Mouse (Mus musculus) inflammation-experienced regulatory T-cells, adult 6 months (primary cell): Measurements from ENCODE around the gene Mettl8. TPM values are rescaled to one million over a fixed set of nuclear protein-coding genes. Genes with fewer than 3 reads are reported as not detected.

Source experiments
- ATAC-seq: one replicate; pipeline ENCODE4 v1.8.0; 2017
- polyA plus RNA-seq, 3 experiments: library from polyadenylated mRNA; unstranded; fragments of 100-300 nt; shearing (Covaris generic); gene quantifications; one replicate each; pipeline ENCODE4 v1.2.1; 2017

Gene Mettl8
- polyA plus RNA-seq, result 10 to 100 TPM in 2 of 3 experiments, 1 to 10 TPM in 1; 8.0 to 17.2 (median 14.0) TPM

DNA sequence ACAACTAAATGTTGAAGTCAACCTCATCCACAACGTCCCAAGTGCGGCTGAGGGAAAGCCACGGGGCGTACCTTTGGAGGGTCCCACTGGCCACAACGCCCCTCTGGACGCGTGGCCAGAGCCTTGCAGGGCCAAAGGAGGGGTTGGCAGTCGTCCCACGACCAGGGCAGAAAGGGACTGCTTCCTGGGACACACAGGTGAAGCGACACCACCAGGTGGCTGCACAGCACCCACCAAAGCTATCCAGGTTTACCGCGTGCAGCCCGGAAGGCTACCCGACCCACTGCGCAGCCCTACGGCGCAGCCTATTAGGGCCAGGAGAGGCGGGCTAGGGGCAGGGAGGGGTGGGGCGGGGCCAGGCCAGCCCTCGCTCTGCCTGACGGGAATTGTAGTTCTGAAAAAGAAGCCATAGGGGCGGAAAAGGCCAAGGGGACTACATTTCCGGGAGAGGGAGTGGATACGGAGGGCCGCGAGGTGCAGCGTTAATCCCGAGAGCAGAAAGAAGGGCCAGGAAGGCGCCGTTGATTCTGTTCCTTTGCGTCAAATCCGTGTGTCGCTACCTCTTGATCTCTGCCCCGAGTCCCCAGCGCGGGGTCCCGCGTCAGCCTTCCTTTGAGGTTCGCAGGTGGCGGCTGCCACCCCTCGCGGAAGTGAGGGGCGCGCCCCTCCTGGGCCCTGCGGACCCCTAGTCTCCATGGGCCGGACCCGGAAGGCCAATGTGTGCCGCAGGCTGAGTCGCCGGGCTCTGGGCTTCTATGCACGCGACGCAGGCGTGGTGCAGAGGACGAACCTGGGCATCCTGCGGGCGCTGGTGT lies at the start of gene Mettl8, which contains the start of gene Dcaf17:
Gene Mettl8, minus strand, starts transcription at position 284 of the 815 bp plus-strand sequence.
Gene Dcaf17, plus strand, starts transcription at position 29 of the 815 bp plus-strand sequence.
- ATAC-seq, result peak; percentile 92

DNA sequence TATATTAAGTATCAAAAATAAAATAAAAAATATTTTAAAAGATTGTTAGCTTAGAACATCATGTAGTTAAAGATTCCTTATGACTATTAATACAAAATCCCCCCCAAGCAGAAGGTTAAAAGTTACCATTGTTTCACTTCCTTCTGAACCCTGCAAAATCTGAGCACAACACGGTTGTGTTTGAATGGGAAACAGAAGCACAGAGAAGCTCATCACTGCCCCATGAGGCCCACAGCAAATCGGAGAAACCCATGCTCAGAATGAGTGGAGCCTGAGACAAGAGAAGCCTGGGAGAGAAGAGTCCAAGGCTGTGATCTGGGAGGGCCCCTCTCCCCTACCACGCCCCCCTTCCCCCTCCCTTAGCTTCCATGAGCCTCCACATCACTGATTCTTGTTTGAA lies 49.3 kb upstream of the Mettl8 start:
- ATAC-seq, result no peak

DNA sequence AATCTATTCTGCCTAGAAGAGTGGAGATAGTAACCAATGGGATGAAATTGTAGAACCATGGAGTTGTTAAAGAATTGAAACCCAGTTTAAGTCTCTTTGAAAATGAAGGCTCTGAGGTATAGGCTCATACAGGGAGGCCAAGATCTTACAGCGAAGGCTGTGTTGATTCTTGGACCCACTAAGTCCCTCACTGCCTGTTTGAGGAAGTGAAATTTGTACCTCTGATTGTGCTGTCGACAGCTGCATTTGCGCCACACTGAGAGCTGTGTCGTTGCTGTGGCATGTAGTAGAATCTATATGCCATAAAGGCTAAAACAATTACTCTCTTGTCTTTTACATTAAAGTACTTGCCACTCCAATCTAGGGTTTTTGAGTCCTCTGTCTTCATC lies 47.9 kb upstream of the Mettl8 start:
- ATAC-seq, result no peak

DNA sequence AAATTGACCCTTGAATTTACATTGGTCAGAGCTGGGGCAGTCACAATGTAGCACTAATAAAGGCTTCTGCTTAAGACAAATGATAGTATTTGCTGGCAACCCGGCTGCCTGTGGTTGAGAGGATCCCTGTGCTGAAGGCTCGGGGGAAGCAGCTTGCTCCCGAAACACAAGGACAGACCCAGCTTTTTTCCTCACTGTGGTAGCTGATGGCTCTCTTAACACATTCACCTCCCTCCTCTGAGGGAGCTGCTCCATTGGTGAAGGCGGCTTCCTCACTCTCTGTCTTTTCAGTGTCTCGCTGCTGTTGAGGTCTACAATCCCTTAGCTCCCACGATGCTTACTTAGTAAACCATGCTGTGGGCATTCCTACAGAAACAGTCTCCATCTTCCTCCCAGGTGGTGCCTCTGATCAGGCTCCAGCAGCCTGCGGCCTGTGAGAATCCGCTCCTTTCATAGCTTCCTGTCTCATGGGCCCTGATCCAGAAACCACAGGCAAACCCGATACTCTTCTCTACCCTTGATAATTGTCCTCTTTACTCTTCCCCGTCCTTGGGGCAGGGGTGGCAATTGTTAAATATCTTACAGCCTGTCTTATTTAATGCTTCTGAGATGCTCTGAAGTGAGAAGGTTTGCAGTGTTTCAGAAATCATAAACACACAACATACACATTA lies 47.4 kb upstream of the Mettl8 start:
- no peak for ATAC-seq

DNA sequence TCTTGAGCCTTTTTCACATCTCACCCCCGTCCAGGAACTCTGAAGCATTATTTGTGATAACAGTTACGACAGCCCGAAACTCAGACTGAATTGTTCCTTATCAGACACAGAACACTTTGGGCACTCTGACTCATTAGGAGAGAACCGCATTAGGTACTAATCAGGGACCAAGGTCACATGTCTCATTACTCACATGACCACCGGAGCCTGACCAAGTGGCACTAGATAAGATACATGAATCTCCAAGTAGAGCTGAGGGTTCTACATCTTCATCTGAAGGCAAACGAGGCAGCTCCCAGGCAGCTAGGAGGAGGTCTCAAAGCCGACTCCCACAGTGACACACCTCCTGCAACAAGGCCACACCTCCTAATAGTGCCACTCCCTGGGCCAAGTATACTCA lies 40.8 kb upstream of the Mettl8 start:
- ATAC-seq, result no peak

DNA sequence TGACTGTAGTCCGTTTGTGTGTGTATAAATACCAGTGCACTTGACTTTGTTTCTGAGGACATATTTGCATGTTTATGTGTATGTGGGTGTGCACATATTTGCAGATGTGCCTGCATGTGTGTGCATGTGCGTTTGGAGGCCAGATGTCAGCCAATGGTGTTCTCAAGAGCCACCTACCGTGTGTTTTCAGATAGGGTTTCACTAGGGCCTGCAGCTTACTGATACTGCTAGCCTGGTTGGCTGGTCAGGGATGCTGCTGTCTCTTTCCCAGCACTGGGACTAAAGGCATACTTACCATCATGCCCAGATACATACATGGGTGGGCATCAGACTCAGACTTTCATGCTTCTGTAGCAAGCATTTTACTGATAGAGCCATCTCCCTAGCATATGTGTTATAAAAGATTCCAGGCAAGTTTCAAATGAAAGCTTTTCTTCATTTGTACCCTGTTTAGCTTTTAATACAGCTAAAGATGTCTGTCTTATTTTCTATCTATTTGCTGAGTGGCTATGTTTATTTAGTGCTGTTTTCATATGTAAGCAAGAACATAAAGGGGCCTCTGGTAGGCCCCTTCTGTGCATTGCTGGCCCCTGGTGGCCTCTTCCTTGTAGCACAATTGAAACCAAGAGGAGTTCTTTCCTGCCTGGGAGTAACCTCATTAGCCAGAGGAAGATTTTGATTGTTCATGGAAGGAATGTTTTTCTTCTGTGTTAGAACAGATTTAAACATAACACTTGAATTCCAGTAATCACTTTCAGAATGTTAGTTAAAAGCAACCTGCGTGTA lies 35.5 kb upstream of the Mettl8 start:
- no peak for ATAC-seq

DNA sequence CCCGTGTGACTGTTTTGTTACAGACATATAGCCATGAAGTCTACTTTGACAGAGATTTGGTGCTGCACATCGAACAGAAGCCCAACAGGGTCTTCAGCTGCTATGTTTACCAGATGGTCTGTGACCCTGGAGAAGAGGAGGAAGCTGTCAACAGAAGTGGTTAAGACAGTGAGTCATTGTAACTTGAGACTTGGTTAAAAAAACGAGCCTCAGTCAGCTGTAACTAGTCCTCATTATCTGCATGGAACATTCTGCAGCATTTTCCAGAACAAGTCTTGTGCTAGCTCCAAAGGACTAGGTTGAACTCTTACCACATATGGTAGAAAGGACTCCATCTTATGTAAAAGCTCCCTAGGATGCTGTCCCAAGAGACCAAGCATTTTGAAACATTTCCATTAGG lies 34.4 kb upstream of the Mettl8 start:
- ATAC-seq, result no peak

DNA sequence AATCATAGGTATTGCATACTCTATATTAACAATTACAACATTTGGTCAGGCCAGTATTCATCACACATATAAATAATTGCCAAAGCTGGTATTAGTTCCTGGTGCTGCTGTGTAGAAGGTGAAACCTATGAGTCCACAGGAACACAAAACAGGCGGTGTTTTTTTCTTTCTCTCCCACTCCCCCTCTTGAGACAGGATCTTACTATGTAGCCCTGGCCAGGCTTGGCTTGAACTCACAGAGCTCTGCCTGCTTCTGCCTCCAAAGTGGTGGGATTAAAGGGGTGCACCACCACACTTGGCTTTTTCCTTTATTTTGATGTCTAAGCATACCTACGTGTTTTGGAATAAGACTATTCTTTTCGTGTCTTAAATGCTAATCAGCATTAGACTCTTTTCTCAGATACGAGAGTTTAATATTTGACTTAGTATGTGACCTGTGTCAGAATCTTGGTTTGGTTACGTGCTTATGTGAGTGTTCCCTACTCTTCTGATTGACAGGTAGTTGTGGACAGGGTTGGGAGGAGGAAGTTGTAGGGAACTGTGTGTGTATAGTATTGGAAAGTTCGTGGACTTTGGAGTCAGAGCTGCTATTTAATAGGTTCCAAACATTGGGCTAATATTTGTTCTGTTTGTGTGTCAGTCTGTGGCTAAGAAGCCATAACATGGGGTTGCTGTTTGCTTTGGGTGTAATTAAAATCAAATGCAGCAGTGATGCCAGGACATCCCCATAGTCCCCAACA lies 28.2 kb upstream of the Mettl8 start:
- ATAC-seq, result no peak

DNA sequence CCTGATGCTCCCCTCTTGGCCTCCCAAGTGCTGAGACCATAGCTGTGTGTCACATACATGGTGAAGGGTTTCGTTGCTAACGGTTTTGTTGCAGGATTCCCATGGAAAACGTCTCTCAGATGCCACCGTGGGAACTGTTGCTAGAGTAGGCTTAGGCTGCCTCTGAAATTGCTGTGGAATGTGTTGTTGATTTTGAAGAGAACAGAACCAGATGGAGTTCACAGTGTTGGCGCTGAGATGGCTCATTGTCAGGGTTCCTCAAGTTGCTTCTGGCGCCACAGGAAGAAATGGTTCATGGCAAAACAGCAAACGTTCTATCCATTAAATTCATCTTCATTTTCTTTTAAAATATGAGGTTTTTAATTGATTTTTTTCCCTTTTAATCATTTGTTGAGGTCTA lies 27.0 kb upstream of the Mettl8 start:
- no peak for ATAC-seq

DNA sequence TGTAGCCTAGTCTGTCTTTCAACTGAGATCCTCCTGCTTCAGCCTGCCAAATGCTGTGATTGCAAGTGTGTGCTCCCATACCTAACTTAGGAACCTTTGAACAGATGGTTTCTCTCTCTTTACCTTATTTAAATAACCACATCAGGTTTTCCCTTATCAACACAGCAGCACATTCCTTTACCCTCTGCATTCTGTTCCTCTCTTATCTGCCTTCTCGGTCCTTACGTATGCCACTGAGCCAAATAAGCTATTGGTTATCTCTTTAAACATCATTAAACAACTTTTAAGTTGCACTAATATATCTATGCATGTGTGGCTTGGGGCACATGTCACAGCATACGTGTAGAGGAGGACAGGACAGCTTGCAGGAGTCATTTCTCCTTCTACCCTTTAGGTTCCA lies 18.4 kb upstream of the Mettl8 start:
- no peak for ATAC-seq

DNA sequence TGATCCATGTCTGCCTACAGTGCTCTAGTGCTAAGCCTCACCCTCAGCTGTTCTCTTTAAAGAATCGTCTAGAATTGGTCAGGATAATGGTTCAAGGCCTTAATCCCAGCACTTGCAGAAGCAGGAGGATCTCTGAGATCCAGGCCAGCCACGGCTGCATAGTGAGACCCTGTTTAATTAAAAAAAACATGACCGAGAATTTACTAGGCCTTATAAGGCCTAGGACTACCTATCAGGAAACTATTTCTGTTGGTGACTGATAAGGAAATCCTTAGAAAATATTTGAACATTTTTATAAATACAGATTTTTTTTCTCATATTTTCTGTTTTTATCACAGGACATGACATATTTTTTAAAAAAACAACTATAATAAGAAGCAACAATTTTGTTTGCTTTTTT lies 17.9 kb upstream of the Mettl8 start:
- ATAC-seq, result no peak

DNA sequence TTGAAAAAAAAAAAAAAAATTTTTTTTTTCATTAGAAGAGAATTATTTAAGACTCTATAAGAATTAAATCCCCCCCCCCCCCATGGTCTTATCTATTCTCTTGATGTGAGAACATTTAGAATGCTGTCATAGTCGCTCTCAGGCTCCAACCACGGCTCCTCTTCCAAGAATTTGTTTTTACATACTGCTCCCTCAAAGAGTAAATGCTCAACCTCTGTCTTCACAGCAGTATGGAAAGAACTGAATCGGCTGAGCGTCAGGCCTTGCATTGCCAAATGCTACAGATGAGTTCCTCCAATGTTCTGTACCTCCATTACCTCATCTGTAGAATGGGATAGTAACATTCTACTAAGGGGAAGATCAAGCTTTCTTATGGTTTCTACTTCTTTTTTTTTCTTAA lies 16.2 kb upstream of the Mettl8 start:
- no peak for ATAC-seq

DNA sequence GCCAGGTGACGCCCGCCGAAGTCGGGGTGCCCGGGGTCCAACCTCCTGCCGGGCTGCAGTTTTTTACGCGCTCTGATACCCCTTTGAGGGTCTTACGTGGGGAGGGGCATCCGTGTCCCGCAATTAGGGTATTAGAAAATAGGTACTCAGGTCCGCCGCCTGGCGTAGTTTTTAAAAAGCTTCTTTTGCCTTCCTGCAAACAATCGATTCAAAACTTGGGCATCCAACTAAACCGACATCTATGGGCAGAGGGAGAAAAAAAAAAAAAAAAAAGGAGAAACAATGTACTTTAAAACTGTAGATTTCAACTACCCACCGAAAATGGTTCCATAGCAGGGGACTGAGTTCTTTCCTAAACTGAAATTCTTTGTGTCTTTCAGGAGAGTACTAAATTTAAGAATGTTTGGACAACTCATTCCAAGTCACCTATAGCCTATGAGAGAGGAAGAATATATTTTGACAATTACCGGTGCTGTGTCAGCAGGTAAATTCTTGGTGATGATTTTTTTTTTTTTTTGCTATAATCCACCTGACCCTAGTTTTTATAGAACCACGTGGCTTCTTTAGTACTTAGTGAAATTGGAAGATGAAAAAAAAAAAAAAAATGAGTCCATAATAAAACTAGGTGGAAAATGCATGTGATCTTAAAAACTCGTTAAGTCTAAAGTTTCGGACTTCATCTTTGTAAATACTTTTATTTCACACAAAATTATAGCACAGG lies 892 bp upstream of the Mettl8 start:
- peak; percentile 1 for ATAC-seq

DNA sequence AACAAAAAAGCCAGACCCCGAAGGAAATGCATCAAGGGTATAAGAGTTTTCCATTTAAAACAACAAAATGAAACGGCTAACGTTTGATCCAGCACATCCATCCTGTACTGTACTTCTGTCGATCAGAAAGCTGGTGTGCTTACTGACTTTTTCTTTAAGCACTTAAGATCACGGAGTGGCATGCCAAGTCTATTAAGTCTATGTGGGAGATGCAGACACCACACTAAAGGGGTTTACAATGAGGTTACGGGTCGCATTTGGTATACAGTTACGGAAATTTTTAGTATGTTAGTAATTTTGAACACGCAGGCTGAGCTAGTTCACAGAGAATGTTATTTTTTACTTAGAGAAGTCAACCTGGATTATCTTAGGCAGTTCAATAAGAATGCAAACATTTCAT lies 667 bp downstream of the Mettl8 start:
- no peak for ATAC-seq

DNA sequence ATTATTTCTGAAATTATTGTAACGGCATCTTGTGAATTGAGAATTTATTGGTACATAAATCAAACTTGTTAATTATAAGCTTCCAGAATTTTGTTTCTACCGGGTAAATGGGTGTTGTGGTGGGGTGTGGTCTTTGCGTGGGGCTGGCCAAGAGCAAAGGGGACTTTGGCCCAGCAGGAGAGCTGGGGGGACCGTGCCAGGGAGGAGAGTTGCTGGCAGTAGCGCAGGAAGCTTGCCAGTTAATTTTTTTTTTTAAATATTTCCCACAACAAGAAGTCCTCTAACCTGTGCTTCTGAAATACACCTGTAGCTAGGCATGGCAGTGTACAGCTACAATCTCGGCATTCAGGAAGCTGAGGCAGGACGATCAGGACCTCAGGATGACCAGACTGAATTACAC lies 4.9 kb downstream of the Mettl8 start:
- ATAC-seq, result no peak

DNA sequence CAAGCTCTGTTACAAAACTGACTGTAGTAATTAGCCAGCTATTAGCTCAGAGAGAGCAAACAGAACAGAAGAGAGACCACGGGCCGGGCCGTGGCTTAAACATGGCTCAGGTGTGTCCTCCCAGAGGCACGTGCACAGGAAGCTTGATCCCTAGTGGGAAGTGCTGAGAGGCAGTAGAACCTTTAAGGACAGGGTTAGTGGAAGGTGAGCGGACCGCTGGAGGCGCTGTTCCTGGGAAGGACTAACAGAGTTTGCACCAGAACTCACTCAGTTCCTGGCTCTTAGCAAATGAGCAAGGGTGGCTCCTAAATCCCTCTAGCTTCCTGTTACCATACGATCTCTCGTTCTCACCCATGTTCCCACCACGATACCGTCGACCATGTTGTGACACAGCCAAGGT lies 6.5 kb downstream of the Mettl8 start:
- ATAC-seq, result no peak

DNA sequence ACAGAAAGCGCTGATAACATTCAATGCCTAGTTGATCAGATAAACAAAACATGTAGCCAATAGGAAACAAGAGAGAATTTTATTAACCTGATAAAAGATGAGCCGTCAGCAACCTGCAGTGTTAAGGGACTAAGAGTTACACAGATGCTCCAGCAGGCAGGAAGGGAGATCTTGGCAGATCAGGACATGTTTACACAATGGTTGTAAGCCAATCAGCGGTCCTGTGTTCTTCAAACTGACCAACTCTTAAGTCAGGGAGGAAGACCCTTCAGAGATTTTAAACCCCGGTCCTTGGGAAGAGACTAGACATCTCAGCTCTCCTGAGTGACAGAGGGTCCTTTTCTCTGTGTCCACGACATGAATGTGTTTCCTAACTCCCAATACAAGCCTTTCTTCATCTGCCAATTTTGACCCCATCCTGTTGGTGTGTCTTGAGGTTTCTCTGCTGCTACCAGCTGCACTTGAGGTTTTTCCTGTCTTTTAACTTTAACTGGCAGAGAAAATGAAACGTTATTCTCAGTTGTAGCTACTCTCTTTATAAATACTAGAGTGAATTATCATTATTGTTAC lies 8.5 kb downstream of the Mettl8 start:
- peak; percentile 55 for ATAC-seq

DNA sequence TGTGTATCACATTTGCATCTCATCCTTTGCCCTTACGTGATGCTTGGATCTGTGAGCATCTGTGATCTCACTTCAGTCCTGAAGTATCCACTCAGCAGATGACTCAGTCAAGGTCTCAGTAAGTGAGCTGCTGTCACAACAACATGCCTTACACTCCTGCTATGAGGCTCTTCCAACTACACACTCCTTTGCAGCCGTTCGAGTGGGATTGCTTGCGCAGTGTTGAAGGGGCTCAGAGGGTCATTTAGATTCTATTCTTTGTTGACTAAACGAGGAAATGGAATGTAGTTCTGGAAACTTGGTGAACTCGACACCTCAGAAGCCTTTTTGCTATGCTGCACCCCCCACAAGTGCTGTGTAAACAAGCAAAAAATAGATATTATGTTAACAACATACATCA lies 9.2 kb downstream of the Mettl8 start:
- ATAC-seq, result no peak

DNA sequence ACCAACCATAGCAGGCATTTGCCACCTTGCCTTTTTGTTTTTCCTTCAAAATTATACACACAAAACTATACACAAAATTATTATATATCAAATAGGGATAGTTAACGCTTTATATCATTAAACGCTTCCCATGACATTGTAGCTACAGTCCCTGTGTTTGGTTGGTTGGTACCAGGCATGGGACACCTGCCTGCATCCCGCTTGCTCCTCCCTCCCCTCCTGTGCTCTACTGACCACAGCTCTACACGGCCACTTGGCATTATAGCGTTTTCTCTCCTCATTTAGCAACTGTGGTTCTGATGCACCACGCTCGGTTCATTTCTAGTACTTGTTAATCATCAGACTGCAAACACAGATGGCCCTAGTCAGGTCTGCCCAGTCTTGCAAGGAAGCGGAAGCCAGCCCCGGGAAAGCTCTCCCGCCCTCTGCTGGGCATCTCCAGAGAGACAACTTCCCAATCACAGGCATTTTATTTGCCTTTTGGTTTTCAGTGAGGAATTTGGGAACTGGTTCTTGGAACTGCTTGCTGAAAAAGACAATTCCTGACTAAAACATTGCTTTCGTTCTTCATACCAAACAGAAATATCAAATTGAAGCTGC lies 15.8 kb downstream of the Mettl8 start:
- ATAC-seq, result no peak

DNA sequence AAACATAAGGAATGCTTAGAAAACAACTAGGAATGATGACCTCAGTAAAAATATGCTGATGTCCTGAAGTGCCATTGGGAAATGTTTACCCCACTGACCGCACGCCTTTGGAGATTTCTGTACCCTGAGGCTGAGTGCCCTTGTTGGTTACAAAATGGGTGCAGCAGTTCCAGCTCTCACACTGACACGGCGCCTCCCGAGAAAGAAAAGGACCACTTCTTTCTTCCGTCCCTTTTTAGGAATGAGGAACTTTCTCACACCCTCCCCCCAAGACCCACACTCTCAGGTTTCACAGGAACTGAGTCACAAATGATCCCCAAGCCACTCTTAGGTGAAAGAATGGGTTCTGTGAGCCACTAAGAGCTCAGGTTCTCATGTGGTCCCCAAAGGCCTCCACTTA lies 17.9 kb downstream of the Mettl8 start:
- no peak for ATAC-seq

DNA sequence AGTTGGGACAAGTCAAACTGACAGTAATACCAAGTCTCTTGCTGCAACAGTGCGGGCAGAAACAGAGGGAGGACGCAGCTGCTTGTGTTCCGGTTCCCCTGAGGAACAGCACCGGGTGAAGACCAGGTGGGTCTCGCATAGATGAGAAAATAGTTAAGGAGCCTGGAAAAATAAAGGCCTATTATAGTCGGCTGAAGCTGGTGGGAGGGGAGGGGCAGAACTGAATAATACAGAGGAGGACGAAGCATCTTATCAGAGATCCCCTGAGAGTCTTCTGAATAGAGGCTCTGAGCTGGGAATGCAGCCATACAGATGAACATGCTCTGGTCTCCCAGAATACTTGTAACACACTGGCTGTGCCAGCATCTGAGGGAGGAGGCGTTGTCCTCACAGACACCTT lies 21.4 kb downstream of the Mettl8 start:
- no peak for ATAC-seq
